Mouse (Mus musculus) CH12.LX (cell line): ENCODE measurements at regions not wholly inside any gene's neighbourhood (a gene's known extent, or its start where the extent isn't known, plus 50 kb on each side); places are given as distances from the start of the nearest gene placed in this dataset.

ENCODE experiments used
- DNase-seq: peaks from one replicate; pipeline ENCODE4 v3.0.0-alpha.2; 2013; ENCODE audit errors: extremely low read depth
- H3K27ac ChIP-seq: 2 replicates; pipeline ENCODE4 v1.5.1; 2012; ENCODE audit warnings: low read depth, mild to moderate bottlenecking, control low read depth, moderate library complexity; ENCODE audit not compliant: insufficient read depth
- H3K27me3 ChIP-seq: replicated peaks from 2 replicates; pipeline ENCODE3; 2012; ENCODE audit warnings: inconsistent platforms
- H3K36me3 ChIP-seq, 2 experiments: replicated peaks in 1 of 2; 2 replicates each; pipeline versions ENCODE3 to v1.6.1; 2012; ENCODE audit warnings: inconsistent platforms in 1 of 2, low read length in 1 of 2, mild to moderate bottlenecking in 1 of 2, mixed read lengths in 1 of 2, moderate library complexity in 1 of 2; ENCODE audit not compliant: control insufficient read depth in 1 of 2, insufficient read depth in 1 of 2
- H3K4me1 ChIP-seq, 2 experiments: 2 replicates each; pipeline ENCODE4 v1.6.1; 2012; ENCODE audit warnings: inconsistent platforms in 1 of 2, moderate library complexity in 1 of 2; ENCODE audit not compliant: insufficient read depth in 2 of 2, control insufficient read depth in 1 of 2
- H3K4me2 ChIP-seq: 2 replicates; pipeline ENCODE4 v1.6.1; 2012; ENCODE audit warnings: low read depth, mild to moderate bottlenecking, control low read depth; ENCODE audit not compliant: poor library complexity, insufficient read depth, severe bottlenecking
- H3K4me3 ChIP-seq, 3 experiments: fragments of 150-350 bp in 1 of 3; sonication (generic) in 1 of 3; replicated peaks in 1 of 3; 2 replicates each; pipeline versions ENCODE3 to v1.5.1; 2011 to 2012; ENCODE audit warnings: low read depth in 2 of 3, low read length in 2 of 3, mild to moderate bottlenecking in 2 of 3, moderate library complexity in 2 of 3, control low read depth in 1 of 3, improper control_type of control experiment in 1 of 3, inconsistent platforms in 1 of 3, mixed read lengths in 1 of 3; ENCODE audit not compliant: poor library complexity in 1 of 3
- H3K79me2 ChIP-seq: replicated peaks from 2 replicates; pipeline ENCODE4 v1.6.1; 2012; ENCODE audit warnings: mild to moderate bottlenecking, moderate library complexity; ENCODE audit not compliant: control insufficient read depth, poor library complexity, insufficient read depth, severe bottlenecking; ENCODE audit errors: extremely low read depth
- H3K9ac ChIP-seq: 2 replicates; pipeline ENCODE4 v1.6.1; 2012; ENCODE audit warnings: low read depth, mild to moderate bottlenecking, control low read depth, moderate library complexity; ENCODE audit not compliant: insufficient read depth
- H3K9me3 ChIP-seq: replicated peaks from 2 replicates; pipeline ENCODE3; 2012; ENCODE audit warnings: low read length, inconsistent platforms, mixed read lengths
- CTCF ChIP-seq, 2 experiments: IDR thresholded peaks in 1 of 2; conservative IDR thresholded peaks in 1 of 2; 2 replicates each; pipeline ENCODE4 v1.5.1; 2011 to 2012; ENCODE audit warnings: low read depth in 2 of 2, low read length in 2 of 2, improper control_type of control experiment in 1 of 2, inconsistent platforms in 1 of 2, mild to moderate bottlenecking in 1 of 2, moderate library complexity in 1 of 2
- GABPA ChIP-seq: IDR thresholded peaks from 2 replicates; pipeline ENCODE4 v1.6.1; 2012; ENCODE audit warnings: low read depth, low read length, improper control_type of control experiment, inconsistent platforms; ENCODE audit not compliant: insufficient replicate concordance
- IRF4 ChIP-seq: IDR thresholded peaks from 2 replicates; pipeline ENCODE4 v1.6.1; 2014; ENCODE audit warnings: low read depth, mild to moderate bottlenecking, inconsistent platforms, low read length, improper control_type of control experiment
- KAT2A ChIP-seq: IDR thresholded peaks from 2 replicates; pipeline ENCODE4 v1.6.1; 2012; ENCODE audit warnings: low read length, improper control_type of control experiment, inconsistent platforms; ENCODE audit not compliant: insufficient replicate concordance
- MAX ChIP-seq: IDR thresholded peaks from 2 replicates; pipeline ENCODE4 v1.6.1; 2011; ENCODE audit warnings: low read length, improper control_type of control experiment
- MAZ ChIP-seq: IDR thresholded peaks from 2 replicates; pipeline ENCODE4 v1.6.1; 2012; ENCODE audit warnings: low read depth, mild to moderate bottlenecking, inconsistent platforms, low read length, improper control_type of control experiment, moderate library complexity
- MXI1 ChIP-seq: IDR thresholded peaks from 2 replicates; pipeline ENCODE4 v1.6.1; 2011; ENCODE audit warnings: mild to moderate bottlenecking, low read depth, low read length, improper control_type of control experiment
- MYC ChIP-seq: IDR thresholded peaks from 2 replicates; pipeline ENCODE4 v1.6.1; 2011; ENCODE audit warnings: low read depth, mild to moderate bottlenecking, improper control_type of control experiment, low read length
- NELFE ChIP-seq: IDR thresholded peaks from 2 replicates; pipeline ENCODE4 v1.6.1; 2011; ENCODE audit warnings: low read depth, low read length, improper control_type of control experiment
- NRF1 ChIP-seq: IDR thresholded peaks from 2 replicates; pipeline ENCODE4 v1.6.1; 2014; ENCODE audit warnings: low read depth, mild to moderate bottlenecking, inconsistent platforms, low read length, improper control_type of control experiment, moderate library complexity
- POLR2A ChIP-seq: IDR thresholded peaks from 2 replicates; pipeline ENCODE4 v1.6.1; 2011; ENCODE audit warnings: low read depth, mild to moderate bottlenecking, improper control_type of control experiment, low read length
- POLR2AphosphoS2 ChIP-seq: IDR thresholded peaks from 2 replicates; pipeline ENCODE4 v1.6.1; 2011; ENCODE audit warnings: low read depth, low read length, improper control_type of control experiment
- RCOR1 ChIP-seq: conservative IDR thresholded peaks from 2 replicates; pipeline ENCODE4 v1.6.1; 2012; ENCODE audit warnings: low read depth, mild to moderate bottlenecking, inconsistent platforms, low read length, improper control_type of control experiment
- SIN3A ChIP-seq: IDR thresholded peaks from 2 replicates; pipeline ENCODE4 v1.6.1; 2012; ENCODE audit warnings: low read length, improper control_type of control experiment, inconsistent platforms
- SMC3 ChIP-seq: IDR thresholded peaks from 2 replicates; pipeline ENCODE4 v1.6.1; 2011; ENCODE audit warnings: low read depth, low read length, improper control_type of control experiment
- TBP ChIP-seq: conservative IDR thresholded peaks from 2 replicates; pipeline ENCODE4 v1.6.1; 2011; ENCODE audit warnings: low read depth, low read length, improper control_type of control experiment
- TCF12 ChIP-seq: IDR thresholded peaks from 2 replicates; pipeline ENCODE4 v1.6.1; 2014; ENCODE audit warnings: low read depth, mild to moderate bottlenecking, inconsistent platforms, low read length, improper control_type of control experiment
- UBTF ChIP-seq: IDR thresholded peaks from 2 replicates; pipeline ENCODE4 v1.6.1; 2012; ENCODE audit warnings: low read depth, mild to moderate bottlenecking, inconsistent platforms, low read length, improper control_type of control experiment, moderate library complexity
- USF1 ChIP-seq: IDR thresholded peaks from 2 replicates; pipeline ENCODE4 v1.6.1; 2014; ENCODE audit warnings: low read depth, mild to moderate bottlenecking, inconsistent platforms, low read length, improper control_type of control experiment
- USF2 ChIP-seq: conservative IDR thresholded peaks from 2 replicates; pipeline ENCODE4 v1.6.1; 2011; ENCODE audit warnings: low read depth, low read length, improper control_type of control experiment
- ZMIZ1 ChIP-seq: IDR thresholded peaks from 2 replicates; pipeline ENCODE4 v1.6.1; 2012; ENCODE audit warnings: low read depth, mild to moderate bottlenecking, inconsistent platforms, low read length, improper control_type of control experiment
- ZNF384 ChIP-seq: IDR thresholded peaks from 2 replicates; pipeline ENCODE4 v1.6.1; 2012; ENCODE audit warnings: low read depth, low read length, improper control_type of control experiment, inconsistent platforms
- dilution Hi-C: fragments of 300-500 bp; cut with MboI; formaldehyde crosslinking; loops from 2 replicates; pipeline ENCODE4 v1.14.3; 2020; ENCODE audit warnings: low sequenced_read_pairs; ENCODE audit not compliant: extremely low pct_unique_long_range_greater_than_20kb, extremely low pct_ligation_motif_present
- in situ Hi-C: fragments of 300-500 bp; cut with MboI; formaldehyde crosslinking; loops from 3 replicates; pipeline ENCODE4 v1.14.3; 2019; ENCODE audit warnings: low sequenced_read_pairs, low pct_ligation_motif_present, low pct_unique_long_range_greater_than_20kb, mixed read lengths

GRCm38 (mm10) chr15:42322940-42323339 lies 2188.8 kb downstream of the 9330182O14Rik start:
- Histone ChIP-seq H3K79me2 (no peaks in the 10 kb centered on the region), H3K36me3 (no peaks in the 10 kb centered on the region), H3K9me3 (no peaks in the 10 kb centered on the region), H3K27ac (no peak overlapping the region), H3K4me2 (no peak overlapping the region)
- dilution Hi-C loops: no loop called here
- TF ChIP-seq POLR2AphosphoS2: no peak
- no peak for TF ChIP-seq USF2
- TF ChIP-seq GABPA: no peak
- TF ChIP-seq, all 38 proteins: peak for 0
- in situ Hi-C loops: no loop called here
- Histone ChIP-seq H3K4me3 (no peak overlapping the region), H3K4me1 (no peaks in the 10 kb centered on the region), H3K9ac (no peak overlapping the region), H3K27me3 (no peaks in the 10 kb centered on the region)
- DNase-seq: no peak

- in situ Hi-C loops (no loop called here), dilution Hi-C loops (no loop called here)
- no peaks in the 10 kb centered on the region for H3K79me2 ChIP-seq
- H3K36me3 ChIP-seq: no peaks in the 10 kb centered on the region
- no peak overlapping the region for H3K4me3 ChIP-seq
- H3K4me2 ChIP-seq: no peak overlapping the region
- no peaks in the 10 kb centered on the region for H3K4me1 ChIP-seq
- no peak overlapping the region for H3K27ac ChIP-seq
- no peak overlapping the region for H3K9ac ChIP-seq
- TF ChIP-seq MAX (no peak), MYC (no peak), POLR2A (no peak), KAT2A (no peak), NELFE (no peak), NRF1 (no peak), ZMIZ1 (no peak), USF1 (no peak), TCF12 (no peak)
- no peaks in the 10 kb centered on the region for H3K9me3 ChIP-seq
- DNase-seq: no peak
- no peaks in the 10 kb centered on the region for H3K27me3 ChIP-seq
Measured at GRCm38 (mm10) chr15:42325221-42325620, 2191.1 kb downstream of the 9330182O14Rik start.

GRCm38 (mm10) chr15:42328535-42328934 lies 2194.4 kb downstream of the 9330182O14Rik start:
- Histone ChIP-seq H3K27me3 (no peaks in the 10 kb centered on the region), H3K4me2 (no peak overlapping the region), H3K27ac (no peak overlapping the region), H3K36me3 (no peaks in the 10 kb centered on the region), H3K9ac (no peak overlapping the region), H3K4me1 (no peaks in the 10 kb centered on the region), H3K79me2 (no peaks in the 10 kb centered on the region), H3K9me3 (no peaks in the 10 kb centered on the region), H3K4me3 (no peak overlapping the region)
- dilution Hi-C loops (no loop called here), in situ Hi-C loops (no loop called here)
- TF ChIP-seq MXI1: no peak
- TF ChIP-seq USF1: no peak
- TF ChIP-seq MAX: no peak
- no peak for TF ChIP-seq TCF12
- no peak for TF ChIP-seq RCOR1
- no peak for TF ChIP-seq ZNF384
- no peak for TF ChIP-seq TBP
- TF ChIP-seq CTCF (conservative IDR thresholded peaks at IDR 0.05 in 1 of 2, IDR thresholded peaks at IDR 0.05 in 1 of 2; ENCODE audit: low read depth in 2 of 2, low read length in 2 of 2): no peak
- no peak for TF ChIP-seq SIN3A
- TF ChIP-seq MAZ: no peak
- no peak for TF ChIP-seq IRF4
- no peak for TF ChIP-seq SMC3
- TF ChIP-seq UBTF: no peak
- no peak for DNase-seq
